Mouse (Mus musculus): ENCODE results near the gene Pla2g4f. TPM values are rescaled to one million over a fixed set of nuclear protein-coding genes. Genes with fewer than 3 reads are reported as not detected.
A peak's percentile ranks its signal among the peaks of the same experiment; 100 is the strongest.

Gene Pla2g4f
- not detected in 2 replicates for polyA plus RNA-seq (2016; fragmentation: Nextera tagmentation; extraction: Ambion mirVana)

DNA sequence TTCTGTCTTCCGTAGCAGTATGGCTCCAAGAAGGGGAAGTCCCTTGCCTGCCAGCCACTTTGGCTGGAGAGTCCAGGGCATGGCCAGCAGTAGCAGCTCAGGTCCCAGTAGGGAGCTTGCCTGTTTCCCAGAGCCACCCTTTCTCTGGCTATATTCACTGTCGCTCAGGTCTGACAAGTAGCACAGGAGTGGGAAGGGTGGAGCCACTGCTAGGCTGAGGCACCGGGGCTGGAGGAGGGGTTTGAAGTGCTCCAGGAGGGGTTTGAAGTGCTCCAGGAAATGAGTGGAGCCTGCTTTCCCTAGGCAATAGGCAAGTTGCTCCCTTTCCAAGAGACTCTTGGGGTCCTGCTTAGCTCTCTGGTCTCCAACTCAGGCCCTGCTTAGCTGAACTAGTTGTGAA, at the start of gene Pla2g4f:
Gene Pla2g4f (minus strand): TSS at position 190 of the 400 bp plus-strand sequence.
- Histone ChIP-seq H3K27ac (no peak within 1 kb of the TSS), H3K9me3 (no peaks in the 10 kb centered on the region), H3K27me3 (ENCODE audit: poor library complexity, severe bottlenecking) (no peaks in the 10 kb centered on the region), H3K36me3 (replicated peaks) (peaks cover 27% of the 10 kb centered on the region), H3K4me1 (no peaks in the 10 kb centered on the region), H3K4me3 (no peak within 1 kb of the TSS)
- 79% methylated on average over 3 of the region's 3 CpGs for WGBS
- DNase-seq (ENCODE audit: extremely low spot score, low spot score): no peak

GRCm38 (mm10) chr2:120360425-120360824, 46.5 kb upstream of the Pla2g4f start:
- WGBS: 84% methylated on average over 1 of the region's 1 CpGs
- Histone ChIP-seq H3K27ac (no peak overlapping the region), H3K9me3 (no peaks in the 10 kb centered on the region), H3K4me3 (no peak overlapping the region), H3K4me1 (no peaks in the 10 kb centered on the region), H3K36me3 (replicated peaks) (peaks cover 83% of the 10 kb centered on the region), H3K27me3 (ENCODE audit: poor library complexity, severe bottlenecking) (no peaks in the 10 kb centered on the region)
- DNase-seq (ENCODE audit: extremely low spot score, low spot score): no peak

DNA sequence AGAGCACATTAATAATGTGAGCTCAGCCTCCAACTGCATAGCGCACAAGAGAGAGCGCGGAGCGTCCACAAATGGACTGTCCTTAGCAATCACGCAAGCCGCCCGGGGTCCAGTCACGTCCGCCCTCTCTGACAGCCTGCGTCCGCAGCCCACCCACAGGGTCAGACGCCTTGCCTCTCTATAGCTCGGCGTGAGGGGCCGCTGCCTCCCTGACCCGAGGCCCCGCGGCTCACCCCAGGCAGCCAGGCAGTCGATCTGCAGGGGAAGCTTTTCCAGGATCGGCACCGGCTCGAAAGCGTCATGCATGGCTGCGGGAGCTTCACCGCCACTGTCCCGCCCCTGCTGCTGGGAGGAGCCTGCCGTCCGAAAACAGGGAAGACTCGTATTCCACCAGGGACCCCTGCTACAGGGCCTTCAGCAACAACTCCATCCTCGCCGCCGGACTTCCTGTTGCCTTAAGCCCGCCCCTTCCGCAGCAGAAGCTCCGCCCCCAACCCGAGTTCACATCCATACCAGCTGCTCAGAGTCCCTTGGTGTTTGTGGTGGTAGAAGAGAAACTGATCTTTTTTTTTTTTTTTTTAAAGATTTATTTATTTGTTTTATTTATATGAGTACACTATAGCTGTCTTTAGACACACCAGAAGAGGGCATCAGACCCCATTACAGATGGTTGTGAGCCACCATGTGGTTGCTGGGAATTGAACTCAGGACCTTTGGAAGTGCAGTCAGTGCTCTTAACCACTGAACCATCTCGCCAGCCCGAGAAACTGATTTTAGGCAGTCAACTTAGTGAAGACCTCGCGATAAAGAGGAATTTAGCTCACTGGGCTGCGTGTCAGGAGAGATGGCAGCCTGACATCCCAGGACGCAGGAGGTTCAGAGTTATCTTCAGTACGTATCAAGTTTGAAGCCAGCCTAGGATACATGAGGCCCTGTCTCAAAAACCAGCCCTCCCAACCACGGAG, 39.0 kb upstream of the Pla2g4f start, which contains the start of gene Vps39:
Gene Vps39 (minus strand): TSS at position 456 of the 965 bp plus-strand sequence.
- peaks cover 53% of the 10 kb centered on the region for H3K36me3 ChIP-seq (replicated peaks)
- H3K4me3 ChIP-seq: peak within 1 kb of the TSS; percentile 90
- H3K27me3 ChIP-seq (ENCODE audit: poor library complexity, severe bottlenecking): no peaks in the 10 kb centered on the region
- peak; percentile 86 for DNase-seq (ENCODE audit: extremely low spot score, low spot score)
- peak within 1 kb of the TSS; percentile 88 for H3K27ac ChIP-seq
- peaks cover 16% of the 10 kb centered on the region for H3K4me1 ChIP-seq
- 12% methylated on average over 44 of the region's 44 CpGs for WGBS
- H3K9me3 ChIP-seq: no peaks in the 10 kb centered on the region

DNA sequence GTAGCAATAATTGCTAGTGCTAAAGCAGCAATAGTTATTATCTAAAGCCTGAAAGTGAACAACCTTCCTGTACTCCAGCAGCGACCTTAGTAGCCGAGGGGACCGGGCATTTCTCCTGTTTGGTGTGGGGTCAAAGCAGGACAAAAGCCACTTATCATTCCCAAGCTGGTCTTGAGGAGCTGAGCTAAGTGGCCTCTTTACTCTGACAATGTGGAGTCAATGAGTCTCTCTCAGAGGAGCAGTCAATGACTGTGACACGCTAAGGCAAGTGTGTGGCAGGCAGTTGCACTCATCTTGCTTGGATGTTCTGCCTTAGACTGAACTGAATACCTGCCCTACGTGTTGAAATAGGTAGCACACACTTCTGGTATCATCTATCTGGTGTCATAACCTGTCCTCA, 37.4 kb upstream of the Pla2g4f start:
- Histone ChIP-seq H3K9me3 (no peaks in the 10 kb centered on the region), H3K36me3 (replicated peaks) (peaks cover 54% of the 10 kb centered on the region), H3K4me1 (peaks cover 16% of the 10 kb centered on the region), H3K4me3 (no peak overlapping the region), H3K27ac (no peak overlapping the region), H3K27me3 (ENCODE audit: poor library complexity, severe bottlenecking) (no peaks in the 10 kb centered on the region)
- no peak for DNase-seq (ENCODE audit: extremely low spot score, low spot score)
- WGBS: 90% methylated on average over 5 of the region's 5 CpGs

GRCm38 (mm10) chr2:120348120-120348519, 34.2 kb upstream of the Pla2g4f start:
- Histone ChIP-seq H3K4me3 (no peak overlapping the region), H3K27me3 (ENCODE audit: poor library complexity, severe bottlenecking) (no peaks in the 10 kb centered on the region), H3K36me3 (replicated peaks) (peaks cover 59% of the 10 kb centered on the region), H3K27ac (no peak overlapping the region), H3K9me3 (no peaks in the 10 kb centered on the region), H3K4me1 (peaks cover 16% of the 10 kb centered on the region)
- no peak for DNase-seq (ENCODE audit: extremely low spot score, low spot score)
- WGBS: 88% methylated on average over 9 of the region's 9 CpGs

GRCm38 (mm10) chr2:120341741-120342140, 27.8 kb upstream of the Pla2g4f start:
- DNase-seq (ENCODE audit: extremely low spot score, low spot score): no peak
- Histone ChIP-seq H3K9me3 (no peaks in the 10 kb centered on the region), H3K27me3 (ENCODE audit: poor library complexity, severe bottlenecking) (no peaks in the 10 kb centered on the region), H3K36me3 (replicated peaks) (peaks cover 93% of the 10 kb centered on the region), H3K4me1 (no peaks in the 10 kb centered on the region), H3K4me3 (no peak overlapping the region), H3K27ac (no peak overlapping the region)
- whole genome bisulfite sequencing: 97% methylated on average over 1 of the region's 1 CpGs

DNA sequence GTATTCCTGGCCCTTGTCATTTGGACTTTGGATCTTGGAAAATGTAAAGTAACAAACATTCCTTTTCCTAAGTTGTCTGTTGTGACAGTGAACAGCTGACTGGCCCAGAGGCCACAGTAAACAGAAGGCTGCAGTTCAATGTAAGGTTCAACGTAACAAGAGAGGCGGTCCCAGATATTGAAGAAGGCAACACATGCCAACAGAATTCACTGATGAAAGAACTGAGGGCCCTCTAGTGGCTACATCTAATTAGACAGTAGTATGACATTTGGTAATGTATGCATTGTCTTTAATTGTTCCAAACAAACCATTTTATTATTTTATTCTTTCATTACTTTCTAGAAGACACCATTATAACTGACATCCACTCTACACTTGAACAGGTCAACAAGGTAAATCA, 23.9 kb upstream of the Pla2g4f start:
- Histone ChIP-seq H3K4me3 (no peak overlapping the region), H3K27ac (no peak overlapping the region), H3K36me3 (replicated peaks) (peaks cover 90% of the 10 kb centered on the region), H3K4me1 (no peaks in the 10 kb centered on the region), H3K9me3 (no peaks in the 10 kb centered on the region), H3K27me3 (ENCODE audit: poor library complexity, severe bottlenecking) (no peaks in the 10 kb centered on the region)
- DNase-seq (ENCODE audit: extremely low spot score, low spot score): no peak
- WGBS: 80% methylated on average over 2 of the region's 2 CpGs

DNA sequence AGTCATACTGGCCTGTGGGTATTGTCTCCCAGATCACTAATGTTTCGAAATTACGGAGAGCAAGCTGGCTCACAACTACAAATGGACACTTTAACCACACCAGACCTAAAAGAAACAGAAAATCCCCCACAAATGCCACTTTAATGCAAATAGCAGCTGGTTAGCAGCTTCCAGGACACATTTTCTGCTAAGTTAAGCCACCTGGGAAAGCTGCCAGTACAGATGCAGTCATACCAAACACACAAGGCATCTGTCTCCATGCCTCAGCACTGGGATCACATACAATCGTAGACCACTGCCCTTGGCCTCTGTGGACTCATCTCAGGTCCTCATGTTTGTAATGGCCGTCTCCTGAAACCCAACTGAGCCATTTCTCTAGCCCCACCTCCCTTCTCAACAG, 17.6 kb upstream of the Pla2g4f start:
- Histone ChIP-seq H3K36me3 (replicated peaks) (peaks cover 84% of the 10 kb centered on the region), H3K9me3 (no peaks in the 10 kb centered on the region), H3K4me1 (no peaks in the 10 kb centered on the region), H3K27me3 (ENCODE audit: poor library complexity, severe bottlenecking) (no peaks in the 10 kb centered on the region), H3K27ac (no peak overlapping the region), H3K4me3 (no peak overlapping the region)
- 97% methylated on average over 4 of the region's 4 CpGs for WGBS
- no peak for DNase-seq (ENCODE audit: extremely low spot score, low spot score)

- no peak overlapping the region for H3K4me3 ChIP-seq
- WGBS: 83% methylated on average over 4 of the region's 4 CpGs
- H3K27ac ChIP-seq: no peak overlapping the region
- H3K36me3 ChIP-seq (replicated peaks): peaks cover 35% of the 10 kb centered on the region
- H3K9me3 ChIP-seq: no peaks in the 10 kb centered on the region
- no peaks in the 10 kb centered on the region for H3K4me1 ChIP-seq
- no peaks in the 10 kb centered on the region for H3K27me3 ChIP-seq (ENCODE audit: poor library complexity, severe bottlenecking)
- no peak for DNase-seq (ENCODE audit: extremely low spot score, low spot score)
These were observed 1.1 kb upstream of the Pla2g4f start for GRCm38 (mm10) chr2:120315077-120315476.

- H3K36me3 ChIP-seq (replicated peaks): peaks cover 32% of the 10 kb centered on the region
- H3K4me1 ChIP-seq: no peaks in the 10 kb centered on the region
- no peak for DNase-seq (ENCODE audit: extremely low spot score, low spot score)
- H3K27me3 ChIP-seq (ENCODE audit: poor library complexity, severe bottlenecking): no peaks in the 10 kb centered on the region
- H3K4me3 ChIP-seq: no peak overlapping the region
- H3K9me3 ChIP-seq: no peaks in the 10 kb centered on the region
- H3K27ac ChIP-seq: no peak overlapping the region
- WGBS: 90% methylated on average over 4 of the region's 4 CpGs
These were observed 522 bp upstream of the Pla2g4f start for GRCm38 (mm10) chr2:120314487-120314886.

DNA sequence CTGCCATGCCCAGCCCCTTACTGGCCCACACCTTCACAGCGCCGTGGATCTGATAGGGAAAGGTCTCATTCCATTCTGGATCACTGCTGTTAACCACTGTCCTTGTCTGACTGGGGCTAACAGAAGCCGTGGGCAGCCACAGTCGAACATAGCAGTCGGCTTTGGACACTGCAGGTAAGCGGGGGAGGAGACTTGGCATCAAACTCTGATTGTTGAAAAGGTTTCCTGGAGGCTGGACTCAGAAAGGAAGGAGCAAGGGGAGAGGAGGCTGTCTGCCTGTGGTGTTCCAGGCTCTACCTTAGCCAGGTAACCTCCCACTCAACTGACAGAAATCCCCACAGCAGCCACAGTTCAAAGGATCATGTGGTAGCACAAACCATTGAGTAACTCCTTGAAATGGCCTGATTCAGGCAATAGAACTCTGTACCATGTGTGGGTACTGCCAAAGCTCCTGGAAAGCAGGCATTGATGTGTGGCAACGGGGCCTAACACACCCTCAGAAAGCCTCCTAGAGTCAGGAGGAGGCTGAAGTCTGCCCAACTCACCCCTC, 1.6 kb downstream of the Pla2g4f start:
- Histone ChIP-seq H3K9me3 (no peaks in the 10 kb centered on the region), H3K27me3 (ENCODE audit: poor library complexity, severe bottlenecking) (no peaks in the 10 kb centered on the region), H3K27ac (no peak overlapping the region), H3K36me3 (replicated peaks) (peaks cover 10% of the 10 kb centered on the region), H3K4me3 (no peak overlapping the region), H3K4me1 (no peaks in the 10 kb centered on the region)
- WGBS: 88% methylated on average over 7 of the region's 7 CpGs
- DNase-seq (ENCODE audit: extremely low spot score, low spot score): no peak

DNA sequence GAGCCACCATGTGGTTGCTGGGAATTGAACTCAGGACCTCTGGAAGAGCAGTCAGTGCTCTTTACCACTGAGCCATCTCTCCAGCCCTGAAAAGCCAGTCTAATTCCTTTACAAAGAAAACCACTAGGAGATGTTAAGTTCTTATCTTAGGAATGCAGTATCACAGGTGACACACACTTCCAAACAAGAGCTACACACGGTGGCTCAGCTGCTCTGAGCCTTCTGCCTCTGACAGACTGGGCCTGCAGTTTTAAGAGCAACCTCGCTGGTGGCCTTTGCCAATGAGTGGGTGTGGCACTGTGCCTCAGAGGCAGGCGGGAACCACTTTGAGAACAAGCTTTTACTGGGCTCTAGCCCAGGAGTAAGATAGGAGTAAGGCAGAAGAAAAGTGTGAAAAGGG, 9.9 kb downstream of the Pla2g4f start:
- DNase-seq (ENCODE audit: extremely low spot score, low spot score): no peak
- Histone ChIP-seq H3K27ac (no peak overlapping the region), H3K4me3 (no peak overlapping the region), H3K9me3 (no peaks in the 10 kb centered on the region), H3K36me3 (replicated peaks) (no peaks in the 10 kb centered on the region), H3K4me1 (no peaks in the 10 kb centered on the region), H3K27me3 (ENCODE audit: poor library complexity, severe bottlenecking) (no peaks in the 10 kb centered on the region)
- 46% methylated on average over 3 of the region's 3 CpGs for WGBS

- no peak overlapping the region for H3K27ac ChIP-seq
- no peaks in the 10 kb centered on the region for H3K27me3 ChIP-seq (ENCODE audit: poor library complexity, severe bottlenecking)
- DNase-seq (ENCODE audit: extremely low spot score, low spot score): no peak
- no peaks in the 10 kb centered on the region for H3K36me3 ChIP-seq (replicated peaks)
- WGBS: 96% methylated on average over 6 of the region's 6 CpGs
- H3K4me3 ChIP-seq: no peak overlapping the region
- no peaks in the 10 kb centered on the region for H3K9me3 ChIP-seq
- H3K4me1 ChIP-seq: no peaks in the 10 kb centered on the region
These were observed 12.9 kb downstream of the Pla2g4f start for GRCm38 (mm10) chr2:120301076-120301475.
